Mouse (Mus musculus): ENCODE results near the gene Map9. TPM values are rescaled to one million over a fixed set of nuclear protein-coding genes. Genes with fewer than 3 reads are reported as not detected.
"Not testable (repeated sequence)": the region's sequence is repeated elsewhere in the genome, so short reads cannot be mapped to it uniquely, and the experiment has no call there.

The Map9 gene
- polyA plus RNA-seq, 1 experiment: 0.99 TPM

GRCm38 (mm10) chr3:82407432-82407831 is 49.6 kb downstream of the Map9 start:
- no peaks in the 10 kb centered on the region for H3K4me1 ChIP-seq (ENCODE audit: control insufficient read depth, insufficient read depth, low read length)
- TF ChIP-seq POLR2A (IDR thresholded peaks at IDR 0.05; ENCODE audit: control insufficient read depth, low read depth, low read length) (no peak), CTCF (IDR thresholded peaks at IDR 0.05; ENCODE audit: control insufficient read depth, insufficient read depth, insufficient replicate concordance, low read depth, low read length) (no peak)
- H3K36me3 ChIP-seq (ENCODE audit: control insufficient read depth, insufficient read depth, low read length): no peaks in the 10 kb centered on the region
- no peak overlapping the region for H3K4me3 ChIP-seq (ENCODE audit: control insufficient read depth, low read depth, low read length)
- no peaks in the 10 kb centered on the region for H3K27me3 ChIP-seq (ENCODE audit: control insufficient read depth, insufficient read depth, low read length)
- no peak overlapping the region for H3K27ac ChIP-seq (ENCODE audit: control insufficient read depth, insufficient read depth, low read depth, low read length)

- Histone ChIP-seq H3K4me3 (ENCODE audit: control insufficient read depth, low read depth, low read length) (no peak overlapping the region), H3K36me3 (ENCODE audit: control insufficient read depth, insufficient read depth, low read length) (no peaks in the 10 kb centered on the region), H3K27ac (ENCODE audit: control insufficient read depth, insufficient read depth, low read depth, low read length) (no peak overlapping the region), H3K27me3 (ENCODE audit: control insufficient read depth, insufficient read depth, low read length) (no peaks in the 10 kb centered on the region), H3K4me1 (ENCODE audit: control insufficient read depth, insufficient read depth, low read length) (no peaks in the 10 kb centered on the region)
- TF ChIP-seq POLR2A (IDR thresholded peaks at IDR 0.05; ENCODE audit: control insufficient read depth, low read depth, low read length) (no peak), CTCF (IDR thresholded peaks at IDR 0.05; ENCODE audit: control insufficient read depth, insufficient read depth, insufficient replicate concordance, low read depth, low read length) (no peak)
Measured at GRCm38 (mm10) chr3:82412397-82412796, 54.6 kb downstream of the Map9 start.

GRCm38 (mm10) chr3:82417958-82418357 is 60.1 kb downstream of the Map9 start:
- Histone ChIP-seq H3K36me3 (ENCODE audit: control insufficient read depth, insufficient read depth, low read length) (no peaks in the 10 kb centered on the region), H3K27ac (ENCODE audit: control insufficient read depth, insufficient read depth, low read depth, low read length) (no peak overlapping the region), H3K4me3 (ENCODE audit: control insufficient read depth, low read depth, low read length) (no peak overlapping the region), H3K4me1 (ENCODE audit: control insufficient read depth, insufficient read depth, low read length) (no peaks in the 10 kb centered on the region), H3K27me3 (ENCODE audit: control insufficient read depth, insufficient read depth, low read length) (no peaks in the 10 kb centered on the region)
- TF ChIP-seq POLR2A (IDR thresholded peaks at IDR 0.05; ENCODE audit: control insufficient read depth, low read depth, low read length): no peak
- no peak for TF ChIP-seq CTCF (IDR thresholded peaks at IDR 0.05; ENCODE audit: control insufficient read depth, insufficient read depth, insufficient replicate concordance, low read depth, low read length)

GRCm38 (mm10) chr3:82435351-82435750 is 77.5 kb downstream of the Map9 start:
- H3K27ac ChIP-seq (ENCODE audit: control insufficient read depth, insufficient read depth, low read depth, low read length): no peak overlapping the region
- no peak overlapping the region for H3K4me3 ChIP-seq (ENCODE audit: control insufficient read depth, low read depth, low read length)
- H3K27me3 ChIP-seq (ENCODE audit: control insufficient read depth, insufficient read depth, low read length): no peaks in the 10 kb centered on the region
- TF ChIP-seq POLR2A (IDR thresholded peaks at IDR 0.05; ENCODE audit: control insufficient read depth, low read depth, low read length) (no peak), CTCF (IDR thresholded peaks at IDR 0.05; ENCODE audit: control insufficient read depth, insufficient read depth, insufficient replicate concordance, low read depth, low read length) (no peak)
- no peaks in the 10 kb centered on the region for H3K4me1 ChIP-seq (ENCODE audit: control insufficient read depth, insufficient read depth, low read length)
- H3K36me3 ChIP-seq (ENCODE audit: control insufficient read depth, insufficient read depth, low read length): no peaks in the 10 kb centered on the region

GRCm38 (mm10) chr3:82440976-82441375 is 83.1 kb downstream of the Map9 start:
- TF ChIP-seq CTCF (IDR thresholded peaks at IDR 0.05; ENCODE audit: control insufficient read depth, insufficient read depth, insufficient replicate concordance, low read depth, low read length): no peak
- TF ChIP-seq POLR2A (IDR thresholded peaks at IDR 0.05; ENCODE audit: control insufficient read depth, low read depth, low read length): no peak
- Histone ChIP-seq H3K36me3 (ENCODE audit: control insufficient read depth, insufficient read depth, low read length) (no peaks in the 10 kb centered on the region), H3K4me3 (ENCODE audit: control insufficient read depth, low read depth, low read length) (no peak overlapping the region), H3K4me1 (ENCODE audit: control insufficient read depth, insufficient read depth, low read length) (no peaks in the 10 kb centered on the region), H3K27me3 (ENCODE audit: control insufficient read depth, insufficient read depth, low read length) (no peaks in the 10 kb centered on the region), H3K27ac (ENCODE audit: control insufficient read depth, insufficient read depth, low read depth, low read length) (no peak overlapping the region)

GRCm38 (mm10) chr3:82441601-82442000 is 83.8 kb downstream of the Map9 start:
- H3K27me3 ChIP-seq (ENCODE audit: control insufficient read depth, insufficient read depth, low read length); H3K4me1 ChIP-seq (ENCODE audit: control insufficient read depth, insufficient read depth, low read length); H3K27ac ChIP-seq (ENCODE audit: control insufficient read depth, insufficient read depth, low read depth, low read length); H3K4me3 ChIP-seq (ENCODE audit: control insufficient read depth, low read depth, low read length); H3K36me3 ChIP-seq (ENCODE audit: control insufficient read depth, insufficient read depth, low read length): not testable (repeated sequence)

Other genes with a start within 250 kb of the Map9 start
- 1.6 TPM in 2 replicates for gene Gucy1a1, start 212.3 kb upstream of the Map9 start, polyA plus RNA-seq (2012; rRNA removed)
- 0.13 TPM in 1 of 2 replicates, not detected in the other for gene Npy2r, start 190.0 kb downstream of the Map9 start, polyA plus RNA-seq (2012; rRNA removed)

Data from testis, adult 2 months (tissue).